Mouse (Mus musculus) midbrain, embryonic 14.5 days (tissue): Measurements from ENCODE around the gene Mxd3. TPM values are rescaled to one million over a fixed set of nuclear protein-coding genes. Genes with fewer than 3 reads are reported as not detected.

Source experiments
- ATAC-seq: fragments of 200-750 bp; cut with Nextera tagmentation; 2 replicates; pipeline ENCODE4 v1.8.0; 2017; ENCODE audit warnings: moderate number of reproducible peaks, moderate library complexity; ENCODE audit not compliant: low FRiP score, low TSS enrichment
- DNase-seq: peaks from one replicate; pipeline ENCODE4 v3.0.0-alpha.2; 2015
- H3K27ac ChIP-seq: fragments of 300-500 bp; sonication (generic); replicated peaks from 2 replicates; pipeline ENCODE4 v1.5.1; 2014; ENCODE audit warnings: mild to moderate bottlenecking, low read depth, low read length, moderate library complexity
- H3K27me3 ChIP-seq: fragments of 300-500 bp; sonication (generic); 2 replicates; pipeline ENCODE4 v1.6.1; 2014; ENCODE audit warnings: low read length, control low read depth, mixed read lengths; ENCODE audit not compliant: control insufficient read depth, insufficient read depth
- H3K36me3 ChIP-seq: fragments of 300-500 bp; sonication (generic); 2 replicates; pipeline ENCODE4 v1.6.1; 2014; ENCODE audit warnings: low read length, control low read depth; ENCODE audit not compliant: control insufficient read depth, insufficient read depth
- H3K4me1 ChIP-seq: fragments of 300-500 bp; sonication (generic); 2 replicates; pipeline ENCODE4 v1.6.1; 2014; ENCODE audit warnings: mild to moderate bottlenecking, antibody characterized with exemption, low read length, control low read depth; ENCODE audit not compliant: control insufficient read depth, insufficient read depth
- H3K4me2 ChIP-seq: fragments of 300-500 bp; sonication (generic); 2 replicates; pipeline ENCODE4 v1.6.1; 2014; ENCODE audit warnings: mild to moderate bottlenecking, low read length, moderate library complexity
- H3K4me3 ChIP-seq: fragments of 300-500 bp; sonication (generic); replicated peaks from 2 replicates; pipeline ENCODE4 v1.5.1; 2014; ENCODE audit warnings: low read depth, low read length
- H3K9ac ChIP-seq: fragments of 300-500 bp; sonication (generic); replicated peaks from 2 replicates; pipeline ENCODE4 v1.6.1; 2014; ENCODE audit warnings: mild to moderate bottlenecking, low read length, moderate library complexity
- H3K9me3 ChIP-seq: fragments of 300-500 bp; sonication (generic); 2 replicates; pipeline ENCODE4 v1.6.1; 2016; ENCODE audit warnings: low read length, control low read depth, mixed read lengths; ENCODE audit not compliant: control insufficient read depth
- WGBS: fragments of 180-500 bp; shearing (Covaris S2); extraction: QIAGEN DNeasy Blood & Tissue Kit; methylation state at CpG from one replicate; pipeline ENCODE4 v1.1.7; 2014; 5-methylcytosine and 5-hydroxymethylcytosine counted together
- polyA plus RNA-seq: library from polyadenylated mRNA; unstranded; fragments of >200 nt; fragmentation: Nextera tagmentation; extraction: Ambion mirVana; gene quantifications from 2 replicates; pipeline ENCODE4 v1.2.1, GENCODE M21; 2014

Mxd3 gene
- polyA plus RNA-seq, 1 experiment from 2014 or later: 12.1 TPM

DNA sequence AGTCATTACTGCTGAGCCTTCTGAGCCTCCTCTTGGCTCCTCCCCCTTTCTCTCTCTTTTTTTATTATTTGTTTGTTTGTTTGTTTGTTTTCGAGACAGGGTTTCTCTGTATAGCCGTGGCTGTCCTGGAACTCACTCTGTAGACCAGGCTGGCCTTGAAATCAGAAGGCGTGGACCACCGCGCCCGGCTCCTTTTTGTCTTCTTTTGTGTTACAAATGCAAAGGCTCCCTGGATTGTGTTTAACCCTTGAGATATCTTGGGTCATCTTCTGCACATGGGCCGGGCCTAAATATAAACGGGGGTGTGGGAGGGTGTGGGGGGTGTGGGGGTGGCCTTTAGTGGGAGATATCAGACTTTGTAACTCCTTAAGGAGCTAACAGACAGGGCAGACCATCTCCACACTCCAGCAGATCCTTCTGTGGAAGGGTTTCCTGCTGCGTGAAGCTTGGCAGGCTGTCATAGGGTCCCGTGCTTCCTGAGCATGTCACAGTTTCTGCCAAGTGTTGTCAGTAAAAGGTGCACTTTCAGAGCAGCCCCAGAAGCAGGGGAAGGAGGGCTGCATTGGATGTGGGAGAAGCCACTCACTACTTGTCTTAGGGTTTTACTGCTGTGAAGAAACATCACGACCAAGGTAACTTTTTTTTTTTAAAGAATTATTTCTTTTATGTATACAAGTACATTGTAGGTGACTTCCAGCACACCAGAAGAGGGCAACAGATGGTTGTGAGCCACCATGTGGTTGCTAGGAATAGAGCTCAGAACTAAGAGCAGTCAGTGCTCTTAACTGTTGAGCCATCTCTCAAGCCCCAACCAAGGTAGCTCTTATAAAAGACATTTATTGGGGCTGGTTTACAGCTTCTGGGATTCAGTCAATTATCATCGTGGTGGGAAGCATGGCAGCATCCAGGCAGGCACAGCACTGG lies 8.8 kb upstream of the Mxd3 start:
- H3K4me2 ChIP-seq: no peak overlapping the region
- H3K27me3 ChIP-seq: no peaks in the 10 kb centered on the region
- no peak overlapping the region for H3K4me3 ChIP-seq
- no peak overlapping the region for H3K9ac ChIP-seq
- no peaks in the 10 kb centered on the region for H3K4me1 ChIP-seq
- H3K27ac ChIP-seq: no peak overlapping the region
- H3K9me3 ChIP-seq: no peaks in the 10 kb centered on the region
- ATAC-seq (no peak), DNase-seq (no peak)
- 58% methylated on average over 12 of the region's 12 CpGs for WGBS
- H3K36me3 ChIP-seq: no peaks in the 10 kb centered on the region

DNA sequence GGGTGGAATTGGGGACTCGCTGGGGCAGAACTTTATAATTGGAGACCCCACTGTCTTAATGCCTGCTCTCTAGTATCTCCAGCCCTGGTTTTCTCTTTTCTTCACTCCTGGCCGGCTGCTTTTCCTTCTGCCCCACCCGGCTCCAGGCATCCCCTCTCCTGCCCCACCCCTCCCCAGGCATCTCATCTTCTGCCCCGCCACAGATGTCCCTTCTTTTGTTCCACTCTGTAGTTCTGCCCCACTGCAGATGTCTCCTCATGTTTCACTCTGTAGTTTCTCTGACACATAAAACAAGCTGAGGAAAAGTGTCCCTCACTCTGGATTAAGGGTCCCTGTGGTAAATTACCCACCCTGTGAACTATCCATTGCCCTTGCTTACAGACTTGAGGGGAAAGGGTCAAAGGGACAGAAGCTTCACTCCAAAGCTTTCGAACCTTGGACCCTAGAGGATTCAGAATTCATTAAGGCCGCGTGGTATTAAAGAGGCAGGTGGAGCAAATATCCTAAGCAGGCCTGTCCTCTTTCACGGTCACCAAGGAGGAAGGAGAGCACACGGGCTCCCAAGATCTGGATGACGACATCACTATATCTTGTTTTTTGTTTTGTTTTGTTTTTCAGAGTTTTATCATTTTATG lies 7.8 kb upstream of the Mxd3 start:
- ATAC-seq (no peak), DNase-seq (no peak)
- Histone ChIP-seq H3K4me2 (no peak overlapping the region), H3K4me1 (no peaks in the 10 kb centered on the region), H3K9ac (no peak overlapping the region), H3K27me3 (no peaks in the 10 kb centered on the region), H3K4me3 (no peak overlapping the region), H3K27ac (no peak overlapping the region), H3K9me3 (no peaks in the 10 kb centered on the region), H3K36me3 (no peaks in the 10 kb centered on the region)
- WGBS: 67% methylated on average over 10 of the region's 10 CpGs

DNA sequence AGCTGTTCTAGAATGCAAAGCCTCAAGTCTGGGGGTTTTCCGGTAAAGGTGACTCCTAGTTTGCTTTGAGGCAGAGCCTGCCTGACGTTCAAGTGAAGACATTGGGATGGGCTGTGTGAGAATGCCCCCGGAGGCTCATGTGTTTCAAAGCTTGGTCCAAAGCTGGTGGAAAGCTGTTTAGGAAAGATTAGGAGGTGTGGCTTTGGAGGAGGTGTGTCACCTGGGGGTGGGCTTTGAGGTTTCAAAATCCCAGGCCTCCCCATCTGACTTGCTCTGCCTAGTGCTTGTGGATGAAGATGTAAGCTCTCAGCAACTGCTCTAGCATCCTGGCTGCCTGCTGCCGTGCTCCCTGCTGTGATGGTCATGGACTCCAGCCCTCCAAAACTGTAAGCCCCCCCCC lies 6.1 kb upstream of the Mxd3 start:
- no peak overlapping the region for H3K4me3 ChIP-seq
- no peaks in the 10 kb centered on the region for H3K9me3 ChIP-seq
- no peak overlapping the region for H3K27ac ChIP-seq
- WGBS: 89% methylated on average over 4 of the region's 4 CpGs
- H3K27me3 ChIP-seq: no peaks in the 10 kb centered on the region
- no peak overlapping the region for H3K9ac ChIP-seq
- no peaks in the 10 kb centered on the region for H3K36me3 ChIP-seq
- ATAC-seq (no peak), DNase-seq (no peak)
- 0 out of 2 replicates have a peak, but pooled peaks cover 3% of the 10 kb centered on the region for H3K4me1 ChIP-seq
- H3K4me2 ChIP-seq: no peak overlapping the region

DNA sequence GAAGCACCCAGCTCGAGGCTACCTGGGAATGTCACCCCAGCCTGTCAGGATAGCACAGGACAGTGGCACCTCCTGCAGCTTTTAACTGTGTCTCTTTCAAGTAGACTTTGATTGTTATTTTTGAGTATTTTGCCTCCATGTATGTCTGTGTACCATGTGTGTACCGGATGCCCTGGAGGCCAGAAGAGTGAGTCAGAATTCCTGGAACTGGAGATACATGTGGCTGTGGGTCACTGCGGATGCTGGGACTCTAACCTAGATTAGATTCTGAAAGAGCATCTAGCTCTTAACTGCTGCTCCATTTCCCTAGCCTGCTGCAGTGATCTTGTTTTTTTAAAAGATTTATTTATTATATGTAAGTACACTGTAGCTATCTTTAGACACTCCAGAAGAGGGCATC lies 2.7 kb upstream of the Mxd3 start:
- no peak overlapping the region for H3K27ac ChIP-seq
- WGBS: 92% methylated on average over 3 of the region's 3 CpGs
- no peak overlapping the region for H3K4me2 ChIP-seq
- no peaks in the 10 kb centered on the region for H3K9me3 ChIP-seq
- no peak for ATAC-seq
- no peak overlapping the region for H3K4me3 ChIP-seq
- H3K4me1 ChIP-seq: 0 out of 2 replicates have a peak, but pooled peaks cover 18% of the 10 kb centered on the region
- no peak for DNase-seq
- H3K9ac ChIP-seq: no peak overlapping the region
- no peaks in the 10 kb centered on the region for H3K27me3 ChIP-seq
- no peaks in the 10 kb centered on the region for H3K36me3 ChIP-seq

DNA sequence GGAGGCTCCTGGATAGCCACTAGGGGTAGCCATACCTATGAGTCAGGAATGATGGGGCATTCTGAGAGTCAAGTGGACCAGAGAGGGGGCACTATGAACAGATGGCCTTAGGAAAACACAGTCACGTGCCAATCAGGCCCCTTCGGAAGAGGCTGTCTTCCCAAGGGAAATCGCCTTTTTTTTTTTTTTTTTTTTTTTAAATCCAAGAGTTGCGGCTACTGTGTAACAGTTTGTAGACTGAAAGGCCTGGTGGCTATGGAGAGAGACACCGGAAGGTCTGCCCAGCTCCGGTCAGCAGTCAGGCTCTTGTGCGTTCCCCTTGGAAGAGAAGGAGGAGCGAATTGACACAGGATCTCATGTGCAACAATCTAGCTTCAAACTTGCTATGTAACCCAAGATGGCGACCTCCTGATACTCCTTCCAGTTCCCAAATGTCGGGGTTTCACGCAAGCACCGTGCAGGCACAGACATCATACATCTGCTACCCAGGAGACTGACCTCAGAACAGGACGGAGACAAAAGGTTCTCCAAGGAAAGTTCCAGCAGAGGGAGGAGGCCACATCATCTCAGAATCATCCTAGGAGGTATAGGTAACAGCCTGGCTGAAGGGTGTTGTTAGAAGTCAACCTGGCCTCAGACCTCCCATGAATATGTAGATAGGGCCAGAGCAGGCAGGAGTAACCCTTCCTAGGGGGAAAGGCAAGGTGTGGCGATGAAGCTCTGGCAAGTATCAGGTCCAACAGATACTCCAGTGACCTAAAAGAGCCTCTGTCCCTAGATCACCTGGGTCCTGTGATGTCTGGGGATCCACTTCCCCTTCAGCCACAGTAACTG lies 1.2 kb upstream of the Mxd3 start:
- Histone ChIP-seq H3K4me1 (0 out of 2 replicates have a peak, but pooled peaks cover 18% of the 10 kb centered on the region), H3K27me3 (no peaks in the 10 kb centered on the region), H3K4me3 (peak overlapping the region; percentile 57), H3K27ac (peak overlapping the region; percentile 70), H3K9me3 (no peaks in the 10 kb centered on the region), H3K9ac (peak overlapping the region; percentile 48; the same call in 1 of the 2 replicates), H3K4me2 (peak overlapping the region; percentile 79), H3K36me3 (peaks cover 6% of the 10 kb centered on the region)
- 52% methylated on average over 14 of the region's 14 CpGs for WGBS
- DNase-seq (no peak), ATAC-seq (no peak; the same call in 1 of the 2 replicates)

DNA sequence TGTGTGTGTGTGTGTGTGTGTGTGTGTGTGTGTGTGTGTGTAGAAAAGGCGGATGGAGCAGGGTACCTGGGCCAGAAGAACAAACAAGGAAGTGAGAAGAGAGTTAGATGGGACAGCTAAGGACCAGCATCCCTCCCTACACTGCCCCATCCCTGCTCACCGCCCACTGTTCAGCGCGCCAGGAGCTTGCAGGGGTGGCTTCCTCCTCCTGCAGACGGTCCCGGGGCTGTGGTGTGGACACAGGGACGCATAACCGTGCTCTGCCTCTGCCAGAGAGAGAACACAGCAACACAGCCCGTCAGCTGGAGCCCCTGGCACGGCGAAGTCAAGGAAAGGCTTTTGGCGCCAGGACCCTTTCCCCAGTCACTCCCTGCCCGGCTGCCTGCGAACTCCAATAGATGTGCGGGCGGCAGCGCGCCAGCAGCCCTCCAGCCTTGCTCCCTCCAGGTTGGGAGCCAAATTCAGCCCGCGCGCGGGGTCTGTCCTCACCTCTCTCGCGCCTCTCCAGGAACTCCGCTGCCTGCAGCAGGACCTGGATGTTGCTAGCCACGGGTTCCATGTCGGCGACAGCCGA lies 427 bp downstream of the Mxd3 start:
- Histone ChIP-seq H3K4me3 (peak overlapping the region; percentile 57), H3K9ac (peak overlapping the region; percentile 48), H3K4me2 (peak overlapping the region; percentile 79), H3K27me3 (no peaks in the 10 kb centered on the region), H3K9me3 (no peaks in the 10 kb centered on the region), H3K27ac (peak overlapping the region; percentile 70), H3K4me1 (0 out of 2 replicates have a peak, but pooled peaks cover 18% of the 10 kb centered on the region), H3K36me3 (peaks cover 19% of the 10 kb centered on the region)
- DNase-seq (peak; percentile 69), ATAC-seq (0 out of 2 replicates have a peak, but pooled peaks have one; percentile 9)
- WGBS: 2% methylated on average over 29 of the region's 29 CpGs

DNA sequence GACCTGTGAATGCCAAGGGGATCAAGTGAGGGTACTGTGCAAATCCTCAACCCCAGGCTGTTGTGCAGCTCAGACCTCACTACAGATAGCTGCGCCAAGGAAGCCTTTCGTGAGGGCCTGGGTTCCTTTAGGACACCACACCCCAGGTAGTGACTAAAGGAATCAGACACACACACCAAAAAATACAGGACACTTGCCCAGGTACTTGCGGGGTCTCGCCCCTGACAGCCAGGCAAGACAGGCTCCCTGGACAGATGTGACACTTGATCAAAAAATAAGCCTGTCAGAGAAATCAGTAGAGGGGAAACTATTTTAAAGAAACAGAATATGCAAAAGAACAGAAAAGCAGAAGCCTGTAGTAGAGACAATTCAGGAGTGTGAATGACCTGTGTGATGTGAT lies 982 bp downstream of the Mxd3 start:
- ATAC-seq: no peak
- H3K4me3 ChIP-seq: peak overlapping the region; percentile 57
- WGBS: 76% methylated on average over 4 of the region's 4 CpGs
- H3K27me3 ChIP-seq: no peaks in the 10 kb centered on the region
- 0 out of 2 replicates have a peak overlapping the region, but pooled peaks have one; percentile 14 for H3K9ac ChIP-seq
- no peaks in the 10 kb centered on the region for H3K9me3 ChIP-seq
- H3K4me2 ChIP-seq: peak overlapping the region; percentile 79
- H3K36me3 ChIP-seq: peaks cover 24% of the 10 kb centered on the region
- DNase-seq: no peak
- H3K4me1 ChIP-seq: peaks cover 20% of the 10 kb centered on the region; the same call in 1 of the 2 replicates
- H3K27ac ChIP-seq: no peak overlapping the region

DNA sequence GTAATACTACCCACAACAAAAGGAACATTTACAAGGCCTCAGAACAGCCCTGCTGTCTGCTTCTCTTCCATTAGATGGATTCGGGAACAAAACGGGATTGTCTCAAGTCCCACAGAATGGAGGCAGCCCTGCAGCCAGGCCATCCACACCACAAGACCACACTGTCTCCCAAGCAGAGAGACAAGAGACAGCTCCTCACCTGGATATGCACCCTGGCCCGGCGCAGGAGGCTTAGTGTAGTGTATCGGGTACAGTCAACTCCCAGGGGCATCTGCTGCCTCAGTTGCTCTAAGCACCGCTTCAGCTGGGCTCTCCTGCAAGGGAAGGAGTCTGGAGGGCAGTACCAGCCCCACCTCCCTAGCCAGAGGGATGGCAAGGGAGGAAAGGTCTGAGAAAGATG lies 1.5 kb downstream of the Mxd3 start:
- Histone ChIP-seq H3K36me3 (peaks cover 29% of the 10 kb centered on the region), H3K4me3 (peak overlapping the region; percentile 57), H3K9me3 (no peaks in the 10 kb centered on the region), H3K27me3 (no peaks in the 10 kb centered on the region), H3K9ac (0 out of 2 replicates have a peak overlapping the region, but pooled peaks have one; percentile 14), H3K27ac (no peak overlapping the region), H3K4me1 (peaks cover 23% of the 10 kb centered on the region; the same call in 1 of the 2 replicates), H3K4me2 (peak overlapping the region; percentile 79)
- ATAC-seq: no peak
- no peak for DNase-seq
- 93% methylated on average over 6 of the region's 6 CpGs for WGBS
